Mouse (Mus musculus): ENCODE results near the gene Prickle2.

The Prickle2 gene

GRCm38 (mm10) chr6:92518438-92518968 is 187.5 kb downstream of the Prickle2 start:
- no peak for DNase-seq (ENCODE audit: low read depth)

- no peak for DNase-seq (ENCODE audit: low read depth)
Measured at GRCm38 (mm10) chr6:92517002-92517401, 189.0 kb downstream of the Prickle2 start.

- no peak for DNase-seq (ENCODE audit: low read depth)
Measured at GRCm38 (mm10) chr6:92512001-92512400, 194.0 kb downstream of the Prickle2 start.

GRCm38 (mm10) chr6:92509712-92510111 is 196.2 kb downstream of the Prickle2 start:
- DNase-seq (ENCODE audit: low read depth): no peak

- no peak for DNase-seq (ENCODE audit: low read depth)
Measured at GRCm38 (mm10) chr6:92506276-92506675, 199.7 kb downstream of the Prickle2 start.

GRCm38 (mm10) chr6:92499449-92499848 is 206.5 kb downstream of the Prickle2 start:
- DNase-seq (ENCODE audit: low read depth): no peak

- DNase-seq (ENCODE audit: low read depth): no peak
Measured at GRCm38 (mm10) chr6:92498574-92498973, 207.4 kb downstream of the Prickle2 start.

- no peak for DNase-seq (ENCODE audit: low read depth)
Measured at GRCm38 (mm10) chr6:92497279-92497678, 208.7 kb downstream of the Prickle2 start.

GRCm38 (mm10) chr6:92495500-92495899 is 210.5 kb downstream of the Prickle2 start:
- no peak for DNase-seq (ENCODE audit: low read depth)

- DNase-seq (ENCODE audit: low read depth): no peak
Measured at GRCm38 (mm10) chr6:92481690-92481956, 224.3 kb downstream of the Prickle2 start.

- peak; percentile 56 for DNase-seq (ENCODE audit: low read depth)
Measured at GRCm38 (mm10) chr6:92480941-92481689, 224.8 kb downstream of the Prickle2 start.

GRCm38 (mm10) chr6:92478612-92479011 is 227.3 kb downstream of the Prickle2 start:
- DNase-seq (ENCODE audit: low read depth): no peak

- no peak for DNase-seq (ENCODE audit: low read depth)
Measured at GRCm38 (mm10) chr6:92477621-92478020, 228.3 kb downstream of the Prickle2 start.

- no peak for DNase-seq (ENCODE audit: low read depth)
Measured at GRCm38 (mm10) chr6:92469456-92469855, 236.5 kb downstream of the Prickle2 start.

GRCm38 (mm10) chr6:92468892-92469291 is 237.1 kb downstream of the Prickle2 start:
- DNase-seq (ENCODE audit: low read depth): no peak

- DNase-seq (ENCODE audit: low read depth): no peak
Measured at GRCm38 (mm10) chr6:92468383-92468791, 237.6 kb downstream of the Prickle2 start.

- DNase-seq (ENCODE audit: low read depth): no peak
Measured at GRCm38 (mm10) chr6:92467343-92467742, 238.6 kb downstream of the Prickle2 start.

GRCm38 (mm10) chr6:92465666-92466065 is 240.3 kb downstream of the Prickle2 start:
- no peak for DNase-seq (ENCODE audit: low read depth)

- DNase-seq (ENCODE audit: low read depth): peak; percentile 39
Measured at GRCm38 (mm10) chr6:92464781-92465337, 241.1 kb downstream of the Prickle2 start.

- DNase-seq (ENCODE audit: low read depth): peak; percentile 97
Measured at GRCm38 (mm10) chr6:92463768-92464167, 242.2 kb downstream of the Prickle2 start.

- DNase-seq (ENCODE audit: low read depth): no peak
Measured at GRCm38 (mm10) chr6:92460750-92461149, 245.2 kb downstream of the Prickle2 start.

GRCm38 (mm10) chr6:92458026-92458425 is 247.9 kb downstream of the Prickle2 start:
- no peak for DNase-seq (ENCODE audit: low read depth)

GRCm38 (mm10) chr6:92451421-92451820 is 254.5 kb downstream of the Prickle2 start:
- peak; percentile 53 for DNase-seq (ENCODE audit: low read depth)

- no peak for DNase-seq (ENCODE audit: low read depth)
Measured at GRCm38 (mm10) chr6:92449956-92450355, 256.0 kb downstream of the Prickle2 start.

All from fibroblast of lung, adult 2 months (primary cell).